Mouse (Mus musculus) liver, adult (tissue): ENCODE results near the gene Gtf2ird2.

Experiments used
- GATA4 ChIP-seq: IDR thresholded peaks from 2 replicates; pipeline ENCODE4 v1.6.1; 2014; ENCODE audit warnings: mild to moderate bottlenecking, low read length; ENCODE audit not compliant: insufficient replicate concordance

Gene Gtf2ird2

GRCm38 (mm10) chr5:134176169-134176881 lies 7.5 kb upstream of the Gtf2ird2 start, which contains the start of gene Rcc1l:
Gene Rcc1l (minus strand): TSS chr5:134176774.
- no peak; the same call in 1 of the 2 replicates for TF ChIP-seq GATA4

- TF ChIP-seq GATA4: no peak
Measured at GRCm38 (mm10) chr5:134178536-134178935, 5.3 kb upstream of the Gtf2ird2 start.

- no peak for TF ChIP-seq GATA4
Measured at GRCm38 (mm10) chr5:134179871-134180270, 3.9 kb upstream of the Gtf2ird2 start.

DNA sequence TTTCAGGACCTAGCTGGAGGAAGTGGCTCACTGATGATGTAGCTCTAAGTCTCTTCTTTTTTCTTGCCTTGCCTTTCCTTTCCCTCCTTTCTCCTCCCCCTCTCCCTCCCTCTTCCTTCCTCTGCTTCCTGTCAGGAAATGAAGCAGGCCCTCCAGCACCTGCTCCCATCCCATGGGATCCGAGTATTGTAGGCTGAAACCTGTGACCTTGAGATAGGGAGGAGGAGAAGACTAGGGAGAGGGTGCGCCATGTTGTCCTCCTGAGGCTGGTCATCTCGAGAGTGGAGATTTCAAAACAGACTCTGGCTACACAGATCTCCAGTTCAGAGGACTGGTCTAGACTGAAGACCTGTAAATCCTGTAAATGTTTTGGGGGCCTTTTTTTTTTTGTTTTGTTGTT lies 1.6 kb upstream of the Gtf2ird2 start:
- no peak for TF ChIP-seq GATA4

DNA sequence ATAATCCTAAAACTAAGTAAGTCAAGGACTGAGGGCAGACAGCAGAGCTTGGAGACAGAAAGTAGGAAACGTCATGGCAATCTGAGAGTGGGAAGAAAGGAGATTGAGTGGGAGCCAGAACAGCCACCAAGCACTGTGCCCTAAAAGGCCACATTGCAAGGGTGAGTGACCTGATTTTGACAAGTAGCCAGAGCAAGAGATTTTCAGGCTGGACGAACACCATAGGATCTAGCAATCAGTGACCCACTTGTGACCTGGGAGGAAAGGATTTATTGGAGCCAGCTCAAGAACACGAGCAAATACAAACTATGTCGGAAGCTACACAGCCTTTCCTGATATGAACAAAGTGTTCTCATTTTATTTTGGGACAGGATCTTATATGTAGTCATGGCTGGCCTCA lies 1.1 kb upstream of the Gtf2ird2 start:
- TF ChIP-seq GATA4: peak; percentile 84; the same call in 1 of the 2 replicates

GRCm38 (mm10) chr5:134183162-134183561 lies 657 bp upstream of the Gtf2ird2 start:
- TF ChIP-seq GATA4: no peak

DNA sequence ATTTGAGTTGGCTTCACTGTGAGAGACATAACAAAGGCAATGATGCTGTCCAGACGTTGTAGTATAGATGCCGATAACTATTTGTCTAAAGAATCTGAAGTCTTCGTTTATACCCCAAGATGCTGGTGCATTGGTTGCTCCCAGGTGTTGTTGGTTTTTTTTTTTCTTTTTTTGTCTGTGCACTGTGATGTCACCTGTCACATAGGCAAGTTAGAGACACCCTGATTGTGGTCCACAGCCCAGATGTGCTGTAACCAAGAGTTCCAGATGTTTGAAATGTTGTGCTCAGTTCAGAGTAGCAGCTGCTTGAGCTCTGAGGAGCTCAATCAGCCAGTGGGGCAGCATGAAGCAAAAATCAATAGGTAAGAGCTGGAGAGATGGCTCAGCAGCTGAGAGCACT lies 2.2 kb downstream of the Gtf2ird2 start:
- TF ChIP-seq GATA4: no peak

- no peak for TF ChIP-seq GATA4
Measured at GRCm38 (mm10) chr5:134186961-134187731, 3.3 kb downstream of the Gtf2ird2 start.

DNA sequence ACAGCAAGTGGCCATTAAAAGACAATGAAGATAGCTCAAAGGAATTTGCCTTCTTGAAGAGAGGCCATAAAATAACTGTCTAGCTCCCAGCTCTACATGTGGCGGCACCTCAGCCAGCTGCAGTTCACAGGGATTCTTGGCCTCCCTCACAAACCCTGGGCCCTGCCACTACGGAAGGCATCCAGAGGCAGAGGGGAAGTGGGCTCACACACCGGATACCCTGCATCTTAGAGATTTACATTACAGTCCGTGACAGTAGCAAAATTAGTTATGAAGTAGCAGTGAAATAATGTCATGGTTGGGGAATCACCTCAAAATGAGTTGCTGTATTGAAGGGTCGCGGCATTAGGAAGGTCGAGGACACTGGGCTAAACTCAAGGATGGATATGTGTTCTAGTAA lies 4.8 kb downstream of the Gtf2ird2 start:
- TF ChIP-seq GATA4: no peak

DNA sequence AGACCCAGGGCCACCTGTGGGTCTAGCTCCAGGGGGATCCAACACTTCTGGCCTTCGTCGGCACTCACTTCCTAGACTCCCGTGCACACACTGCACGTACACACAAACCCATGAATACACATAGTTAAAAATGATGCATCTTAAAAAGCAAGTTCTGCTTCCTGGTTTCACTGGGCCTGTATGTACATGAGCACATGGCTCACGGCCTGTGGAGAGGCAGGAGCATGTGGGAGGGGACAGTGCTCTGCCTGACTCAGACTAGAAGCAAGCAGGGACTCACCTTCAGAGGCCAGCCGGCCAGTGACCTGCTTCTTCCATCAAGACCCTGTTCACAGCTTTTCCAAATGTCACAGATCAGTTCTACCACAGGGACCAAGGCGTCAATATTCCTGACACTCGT lies 9.8 kb downstream of the Gtf2ird2 start:
- no peak for TF ChIP-seq GATA4

GRCm38 (mm10) chr5:134206721-134207120 lies 22.9 kb downstream of the Gtf2ird2 start:
- no peak for TF ChIP-seq GATA4

DNA sequence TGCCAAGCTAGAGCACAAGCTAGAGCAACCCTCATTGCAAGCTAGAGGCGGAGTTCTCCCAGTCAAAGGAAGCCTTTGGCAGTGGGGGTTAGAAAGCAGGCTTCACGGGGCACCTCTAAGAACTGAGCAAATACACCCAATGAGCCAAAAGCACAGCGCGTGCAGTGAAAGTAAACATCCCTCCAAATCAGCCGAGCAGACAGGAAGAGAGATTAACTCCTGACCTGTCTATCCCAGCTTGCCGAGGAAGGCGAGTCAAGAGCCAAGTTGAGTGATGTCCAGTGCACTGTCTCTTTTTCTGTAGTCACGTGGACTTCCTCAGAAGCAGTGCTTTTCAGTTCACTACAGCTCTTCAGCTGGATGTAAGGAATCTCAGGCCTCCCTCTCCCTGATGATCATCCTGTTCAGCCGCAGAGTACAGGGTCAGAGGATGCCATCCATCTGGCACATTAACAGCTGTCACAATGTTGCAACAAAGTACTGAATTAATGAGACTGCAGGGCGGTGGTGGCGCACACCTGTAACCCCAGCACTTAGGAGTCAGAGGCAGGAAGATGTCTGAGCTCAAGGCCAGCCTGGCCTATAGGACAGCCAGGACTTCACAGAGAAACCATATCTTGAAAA lies 26.2 kb downstream of the Gtf2ird2 start:
- TF ChIP-seq GATA4: peak; percentile 84

DNA sequence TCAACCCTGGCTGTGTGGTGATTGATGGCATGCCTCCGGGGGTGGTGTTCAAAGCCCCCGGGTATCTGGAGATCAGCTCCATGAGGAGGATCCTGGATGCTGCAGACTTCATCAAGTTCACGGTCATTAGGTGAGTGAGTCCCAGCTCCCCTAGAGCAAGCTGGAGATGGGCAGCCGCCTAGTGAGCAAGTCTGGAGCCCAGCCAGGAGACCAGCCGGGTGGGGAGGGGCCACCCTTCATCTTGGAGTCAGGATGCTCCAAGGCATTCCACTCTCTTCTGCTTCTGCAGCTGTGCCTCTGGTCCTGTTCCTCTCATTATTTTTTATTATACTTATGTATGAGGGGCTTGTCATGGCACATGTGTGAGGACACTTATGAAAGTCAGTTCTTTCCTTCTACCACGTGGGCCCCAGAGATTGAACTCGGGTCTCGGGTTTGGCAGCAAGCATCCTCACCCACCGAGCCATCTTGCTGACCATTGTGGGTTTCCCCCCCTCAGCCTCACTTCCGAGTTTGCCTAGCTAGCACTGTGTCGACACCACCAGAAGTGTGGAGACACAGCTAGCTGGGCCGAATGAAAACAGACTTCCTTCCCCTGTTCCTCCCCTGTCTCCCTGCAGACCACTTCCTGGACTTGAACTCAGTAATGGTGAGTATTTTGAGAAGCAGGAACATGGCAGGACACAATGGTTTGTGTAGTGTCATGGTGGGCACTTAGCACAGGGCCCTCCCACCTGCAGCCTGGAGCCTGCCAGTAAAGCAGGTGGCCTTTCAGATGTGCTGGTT lies 30.4 kb downstream of the Gtf2ird2 start:
- no peak for TF ChIP-seq GATA4

- TF ChIP-seq GATA4: no peak
Measured at GRCm38 (mm10) chr5:134217900-134218299, 34.1 kb downstream of the Gtf2ird2 start.

- no peak for TF ChIP-seq GATA4
Measured at GRCm38 (mm10) chr5:134221278-134221677, 37.5 kb downstream of the Gtf2ird2 start.

GRCm38 (mm10) chr5:134221708-134222150 lies 37.9 kb downstream of the Gtf2ird2 start:
- TF ChIP-seq GATA4: no peak
